Mouse (Mus musculus) small intestine, adult 2 months (tissue): ENCODE data around the gene Acvr1. TPM values are rescaled to one million over a fixed set of nuclear protein-coding genes. Genes with fewer than 3 reads are reported as not detected.

Source experiments
- H3K27ac ChIP-seq: fragments of 200-500 bp; 2 replicates; pipeline ENCODE4 v1.5.1; 2012; ENCODE audit warnings: low read depth, low read length, control low read depth, inconsistent platforms; ENCODE audit not compliant: insufficient read depth
- H3K27me3 ChIP-seq: fragments of 200-500 bp; 2 replicates; pipeline ENCODE4 v1.6.1; 2012; ENCODE audit warnings: mild to moderate bottlenecking, moderate library complexity, low read length, inconsistent platforms; ENCODE audit not compliant: control insufficient read depth, insufficient read depth
- H3K36me3 ChIP-seq: fragments of 200-500 bp; 2 replicates; pipeline ENCODE4 v1.6.1; 2012; ENCODE audit warnings: mild to moderate bottlenecking, low read length, control low read depth, inconsistent platforms; ENCODE audit not compliant: control insufficient read depth, insufficient read depth
- H3K4me1 ChIP-seq: fragments of 200-500 bp; 2 replicates; pipeline ENCODE4 v1.6.1; 2012; ENCODE audit warnings: low read length, inconsistent platforms, mixed read lengths; ENCODE audit not compliant: control insufficient read depth, insufficient read depth, insufficient read length
- H3K4me3 ChIP-seq: fragments of 200-500 bp; 2 replicates; pipeline ENCODE4 v1.5.1; 2012; ENCODE audit warnings: low read depth, mild to moderate bottlenecking, control low read depth, inconsistent platforms, low read length, moderate library complexity
- CTCF ChIP-seq: fragments of 200-500 bp; IDR thresholded peaks from 2 replicates; pipeline ENCODE4 v1.5.1; 2012; ENCODE audit warnings: low read depth, mild to moderate bottlenecking, control low read depth, inconsistent platforms, low read length, moderate library complexity, mixed read lengths; ENCODE audit not compliant: insufficient replicate concordance, insufficient read length; ENCODE audit errors: extremely low read depth
- POLR2A ChIP-seq: fragments of 200-500 bp; IDR thresholded peaks from 2 replicates; pipeline ENCODE4 v1.6.1; 2012; ENCODE audit warnings: low read depth, mild to moderate bottlenecking, control low read depth, inconsistent platforms, low read length, moderate library complexity
- WGBS: fragments of 180-500 bp; shearing (Covaris S2); methylation state at CpG from one replicate; pipeline ENCODE4 v1.1.7; 2018; 5-methylcytosine and 5-hydroxymethylcytosine counted together
- polyA plus RNA-seq: library from polyadenylated mRNA; depleted of rRNA; stranded (reverse); fragments of >200 nt; gene quantifications from 2 replicates; pipeline ENCODE4 v1.2.3, GENCODE M21; 2012

Gene Acvr1
- polyA plus RNA-seq, 1 experiment: 3.1 TPM

- WGBS: 86% methylated on average over 6 of the region's 6 CpGs
- TF ChIP-seq POLR2A: no peak
- no peak for TF ChIP-seq CTCF
- H3K4me1 ChIP-seq: no peaks in the 10 kb centered on the region
- H3K36me3 ChIP-seq: no peaks in the 10 kb centered on the region
- H3K27me3 ChIP-seq: no peaks in the 10 kb centered on the region
- no peak overlapping the region for H3K4me3 ChIP-seq
- no peak overlapping the region for H3K27ac ChIP-seq
Observed at GRCm38 (mm10) chr2:58599639-58600038, 32.7 kb upstream of the Acvr1 start.

GRCm38 (mm10) chr2:58597556-58597955 lies 30.6 kb upstream of the Acvr1 start:
- H3K4me1 ChIP-seq: no peaks in the 10 kb centered on the region
- H3K4me3 ChIP-seq: no peak overlapping the region
- H3K27ac ChIP-seq: no peak overlapping the region
- no peaks in the 10 kb centered on the region for H3K36me3 ChIP-seq
- no peak for TF ChIP-seq CTCF
- no peak for TF ChIP-seq POLR2A
- no peaks in the 10 kb centered on the region for H3K27me3 ChIP-seq
- WGBS: 94% methylated on average over 3 of the region's 3 CpGs

GRCm38 (mm10) chr2:58596774-58597342 lies 29.9 kb upstream of the Acvr1 start:
- Histone ChIP-seq H3K36me3 (no peaks in the 10 kb centered on the region), H3K4me3 (no peak overlapping the region), H3K4me1 (no peaks in the 10 kb centered on the region), H3K27me3 (no peaks in the 10 kb centered on the region), H3K27ac (no peak overlapping the region)
- 88% methylated on average over 17 of the region's 17 CpGs for WGBS
- no peak for TF ChIP-seq CTCF
- no peak for TF ChIP-seq POLR2A

GRCm38 (mm10) chr2:58595350-58595749 lies 28.4 kb upstream of the Acvr1 start:
- Histone ChIP-seq H3K27ac (no peak overlapping the region), H3K36me3 (no peaks in the 10 kb centered on the region), H3K4me3 (no peak overlapping the region), H3K4me1 (no peaks in the 10 kb centered on the region), H3K27me3 (no peaks in the 10 kb centered on the region)
- TF ChIP-seq CTCF (no peak), POLR2A (no peak)
- WGBS: 49% methylated on average over 9 of the region's 9 CpGs

GRCm38 (mm10) chr2:58590055-58590454 lies 23.1 kb upstream of the Acvr1 start:
- no peak for TF ChIP-seq CTCF
- TF ChIP-seq POLR2A: no peak
- Histone ChIP-seq H3K4me1 (peaks cover 4% of the 10 kb centered on the region; the same call in 1 of the 2 replicates), H3K27me3 (no peaks in the 10 kb centered on the region), H3K4me3 (no peak overlapping the region), H3K27ac (no peak overlapping the region), H3K36me3 (no peaks in the 10 kb centered on the region)
- 93% methylated on average over 1 of the region's 1 CpGs for WGBS

GRCm38 (mm10) chr2:58589637-58590036 lies 22.7 kb upstream of the Acvr1 start:
- Histone ChIP-seq H3K27me3 (no peaks in the 10 kb centered on the region), H3K27ac (no peak overlapping the region), H3K36me3 (no peaks in the 10 kb centered on the region), H3K4me1 (peaks cover 4% of the 10 kb centered on the region; the same call in 1 of the 2 replicates), H3K4me3 (no peak overlapping the region)
- WGBS: 35% methylated on average over 4 of the region's 4 CpGs
- TF ChIP-seq CTCF: no peak
- TF ChIP-seq POLR2A: no peak

- no peak overlapping the region for H3K4me3 ChIP-seq
- TF ChIP-seq POLR2A (no peak), CTCF (no peak)
- H3K36me3 ChIP-seq: no peaks in the 10 kb centered on the region
- 84% methylated on average over 10 of the region's 10 CpGs for WGBS
- no peaks in the 10 kb centered on the region for H3K27me3 ChIP-seq
- peaks cover 4% of the 10 kb centered on the region; the same call in 1 of the 2 replicates for H3K4me1 ChIP-seq
- H3K27ac ChIP-seq: no peak overlapping the region
Observed at GRCm38 (mm10) chr2:58586311-58586710, 19.4 kb upstream of the Acvr1 start.
